Mouse (Mus musculus) testis, postnatal 14 days (tissue): Measurements from ENCODE around the gene 3425401B19Rik.

ENCODE experiments used
- DNase-seq: peaks from one replicate; pipeline ENCODE4 v3.0.0; 2021; ENCODE audit warnings: low spot score

Gene 3425401B19Rik

GRCm38 (mm10) chr14:32685124-32685826 is at the start of gene 3425401B19Rik:
Gene 3425401B19Rik, minus strand, starts transcription at chr14:32685293.
- DNase-seq = no peak

- DNase-seq = no peak
Observed at GRCm38 (mm10) chr14:32732961-32733360, 47.9 kb upstream of the 3425401B19Rik start.

GRCm38 (mm10) chr14:32726864-32727263 is 41.8 kb upstream of the 3425401B19Rik start:
- DNase-seq = no peak

GRCm38 (mm10) chr14:32721461-32721860 is 36.4 kb upstream of the 3425401B19Rik start:
- no peak for DNase-seq

GRCm38 (mm10) chr14:32716763-32717439 is 31.8 kb upstream of the 3425401B19Rik start:
- no peak for DNase-seq

- no peak for DNase-seq
Observed at GRCm38 (mm10) chr14:32715489-32715888, 30.4 kb upstream of the 3425401B19Rik start.

GRCm38 (mm10) chr14:32715076-32715475 is 30.0 kb upstream of the 3425401B19Rik start:
- DNase-seq = no peak

GRCm38 (mm10) chr14:32709861-32710260 is 24.8 kb upstream of the 3425401B19Rik start:
- DNase-seq = no peak

GRCm38 (mm10) chr14:32708756-32709155 is 23.7 kb upstream of the 3425401B19Rik start:
- no peak for DNase-seq

- no peak for DNase-seq
Observed at GRCm38 (mm10) chr14:32707938-32708337, 22.8 kb upstream of the 3425401B19Rik start.

GRCm38 (mm10) chr14:32700972-32701371 is 15.9 kb upstream of the 3425401B19Rik start:
- DNase-seq = no peak

- DNase-seq = no peak
Observed at GRCm38 (mm10) chr14:32698556-32698955, 13.5 kb upstream of the 3425401B19Rik start.

- no peak for DNase-seq
Observed at GRCm38 (mm10) chr14:32697774-32698173, 12.7 kb upstream of the 3425401B19Rik start.

- no peak for DNase-seq
Observed at GRCm38 (mm10) chr14:32696344-32696743, 11.3 kb upstream of the 3425401B19Rik start.

GRCm38 (mm10) chr14:32695906-32696305 is 10.8 kb upstream of the 3425401B19Rik start:
- no peak for DNase-seq

- DNase-seq = no peak
Observed at GRCm38 (mm10) chr14:32684735-32685105, 373 bp downstream of the 3425401B19Rik start.

- DNase-seq = no peak
Observed at GRCm38 (mm10) chr14:32683982-32684734, 935 bp downstream of the 3425401B19Rik start.

- peak; percentile 20 for DNase-seq
Observed at GRCm38 (mm10) chr14:32683251-32683838, 1.7 kb downstream of the 3425401B19Rik start.

GRCm38 (mm10) chr14:32682536-32682935 is 2.6 kb downstream of the 3425401B19Rik start:
- no peak for DNase-seq

GRCm38 (mm10) chr14:32681603-32682002 is 3.5 kb downstream of the 3425401B19Rik start:
- no peak for DNase-seq

GRCm38 (mm10) chr14:32678565-32678964 is 6.5 kb downstream of the 3425401B19Rik start:
- DNase-seq = no peak

- no peak for DNase-seq
Observed at GRCm38 (mm10) chr14:32673178-32673577, 11.9 kb downstream of the 3425401B19Rik start.
